15 mouse cellular contexts compared by ENCODE assay signal in genomic region chr16:45830096-45830866, GRCm38 (mm10).
DNase-seq lines count a peak whose midpoint lies in the region; ATAC-seq and TF ChIP-seq lines count a peak whose summit lies in the region.
"Had no signal": no experiment of that assay in that cellular context is flagged by ENCODE, and none has a peak within 500 bp of the region (broad histone marks: within the 10 kb centered on the region; RNA-seq: fewer than 3 reads in every experiment).

No protein-coding gene starts in this region.

- 31% methylated on average over 11 of the region's 11 CpGs for WGBS in intestine, embryonic 14.5 days
- WGBS in intestine, postnatal 0 days, result 49% methylated on average over 11 of the region's 11 CpGs
- 63% methylated on average over 11 of the region's 11 CpGs for WGBS in midbrain, embryonic 12.5 days
- 66% methylated on average over 11 of the region's 11 CpGs for WGBS in midbrain, embryonic 16.5 days
- 36% methylated on average over 11 of the region's 11 CpGs for WGBS in stomach, embryonic 15.5 days

- ATAC-seq in intestine, embryonic 14.5 days (replicated peaks; ENCODE audit: low FRiP score, low TSS enrichment, low read depth), result no peak; the same call in 1 of the 2 replicates
- no peak for ATAC-seq in intestine, postnatal 0 days
- ATAC-seq in midbrain, embryonic 12.5 days (ENCODE audit: low FRiP score, low read depth), result peak; percentile 52; the same call in 1 of the 2 replicates
- ATAC-seq in midbrain, embryonic 16.5 days, result no peak
- ATAC-seq in stomach, embryonic 15.5 days (ENCODE audit: insufficient read depth, low FRiP score, low read depth), result no peak; the same call in 1 of the 2 replicates
- ATAC-seq: forebrain, postnatal 0 days had no signal

- TF ChIP-seq CTCF in intestine, postnatal 0 days (IDR thresholded peaks at IDR 0.05; ENCODE audit: low read depth), result no peak

- H3K27me3 ChIP-seq in intestine, embryonic 14.5 days (replicated peaks; ENCODE audit: control insufficient read depth, insufficient read depth, low read length), result no peaks in the 10 kb centered on the region
- H3K27me3 ChIP-seq in intestine, postnatal 0 days (replicated peaks; ENCODE audit: control insufficient read depth, insufficient read depth, low read length), result no peaks in the 10 kb centered on the region
- no peaks in the 10 kb centered on the region for H3K27me3 ChIP-seq in midbrain, embryonic 12.5 days
- H3K27me3 ChIP-seq in midbrain, embryonic 16.5 days (ENCODE audit: control insufficient read depth, insufficient read depth, low read depth, low read length), result no peaks in the 10 kb centered on the region
- H3K27me3 ChIP-seq in stomach, embryonic 15.5 days (replicated peaks), result no peaks in the 10 kb centered on the region

- no peak overlapping the region for H3K4me3 ChIP-seq in intestine, embryonic 14.5 days (ENCODE audit: low read depth, low read length)
- no peak overlapping the region for H3K4me3 ChIP-seq in intestine, postnatal 0 days (ENCODE audit: low read depth, low read length)
- no peak overlapping the region for H3K4me3 ChIP-seq in midbrain, embryonic 12.5 days
- no peak overlapping the region for H3K4me3 ChIP-seq in midbrain, embryonic 16.5 days (ENCODE audit: low read depth, low read length)
- H3K4me3 ChIP-seq in stomach, embryonic 15.5 days (replicated peaks), result no peak overlapping the region
- H3K4me3 ChIP-seq: megakaryocyte, embryonic 14.5 days had no signal

- no peak for DNase-seq in intestine, embryonic 14.5 days (ENCODE audit: low spot score)
- DNase-seq in forelimb bud, embryonic 11.5 days (ENCODE audit: low read depth, low spot score), result peak; percentile 55
- DNase-seq in spleen, postnatal 4 days (ENCODE audit: low spot score in 2 of 2), result no peak
- DNase-seq in adrenal gland, postnatal 4 days (ENCODE audit: low spot score in 2 of 2), result no peak
- DNase-seq: forebrain, postnatal 0 days; gastrocnemius, postnatal 36 days; heart, postnatal 36 days; kidney, adult 8-10 months; right cerebral cortex, postnatal 4 days had no signal

- peaks cover 41% of the 10 kb centered on the region for H3K4me1 ChIP-seq in intestine, embryonic 14.5 days (replicated peaks; ENCODE audit: control insufficient read depth, insufficient read depth, low read length)
- peaks cover 5% of the 10 kb centered on the region; the same call in 1 of the 2 replicates for H3K4me1 ChIP-seq in intestine, postnatal 0 days (replicated peaks; ENCODE audit: control insufficient read depth, insufficient read depth, low read length)
- H3K4me1 ChIP-seq in midbrain, embryonic 12.5 days, result peaks cover 16% of the 10 kb centered on the region
- H3K4me1 ChIP-seq in midbrain, embryonic 16.5 days (ENCODE audit: control insufficient read depth, insufficient read depth, low read length), result no peaks in the 10 kb centered on the region; the same call in 1 of the 2 replicates
- peaks cover 23% of the 10 kb centered on the region for H3K4me1 ChIP-seq in stomach, embryonic 15.5 days

- no peak overlapping the region for H3K9ac ChIP-seq in intestine, embryonic 14.5 days (ENCODE audit: low read length)
- no peak overlapping the region for H3K9ac ChIP-seq in intestine, postnatal 0 days (ENCODE audit: low read depth, low read length)
- no peak overlapping the region for H3K9ac ChIP-seq in midbrain, embryonic 12.5 days (replicated peaks)
- no peak overlapping the region for H3K9ac ChIP-seq in midbrain, embryonic 16.5 days (ENCODE audit: low read depth, low read length)
- no peak overlapping the region for H3K9ac ChIP-seq in stomach, embryonic 15.5 days
- H3K9ac ChIP-seq: forebrain, postnatal 0 days; liver, embryonic 14.5 days had no signal

- peak overlapping the region; percentile 78 for H3K27ac ChIP-seq in intestine, embryonic 14.5 days (ENCODE audit: low read depth)
- H3K27ac ChIP-seq in intestine, postnatal 0 days (ENCODE audit: low read depth, low read length), result no peak overlapping the region
- H3K27ac ChIP-seq in midbrain, embryonic 12.5 days (replicated peaks), result no peak overlapping the region
- no peak overlapping the region for H3K27ac ChIP-seq in midbrain, embryonic 16.5 days (ENCODE audit: low read length)
- peak overlapping the region; percentile 57 for H3K27ac ChIP-seq in stomach, embryonic 15.5 days
- H3K27ac ChIP-seq: liver, embryonic 14.5 days had no signal

- no peaks in the 10 kb centered on the region for H3K9me3 ChIP-seq in intestine, embryonic 14.5 days (ENCODE audit: control insufficient read depth, low read length)
- H3K9me3 ChIP-seq in intestine, postnatal 0 days (ENCODE audit: control insufficient read depth), result no peaks in the 10 kb centered on the region
- H3K9me3 ChIP-seq in midbrain, embryonic 12.5 days, result no peaks in the 10 kb centered on the region
- H3K9me3 ChIP-seq in midbrain, embryonic 16.5 days (replicated peaks; ENCODE audit: control insufficient read depth, low read length, poor library complexity, severe bottlenecking), result no peaks in the 10 kb centered on the region
- H3K9me3 ChIP-seq in stomach, embryonic 15.5 days, result no peaks in the 10 kb centered on the region

- peak overlapping the region; percentile 22; the same call in 1 of the 2 replicates for H3K4me2 ChIP-seq in intestine, embryonic 14.5 days (ENCODE audit: low read length)
- no peak overlapping the region for H3K4me2 ChIP-seq in intestine, postnatal 0 days (replicated peaks; ENCODE audit: low read depth)
- H3K4me2 ChIP-seq in midbrain, embryonic 12.5 days (replicated peaks), result no peak overlapping the region
- no peak overlapping the region for H3K4me2 ChIP-seq in midbrain, embryonic 16.5 days (ENCODE audit: low read length)
- no peak overlapping the region for H3K4me2 ChIP-seq in stomach, embryonic 15.5 days

- peaks cover 9% of the 10 kb centered on the region for H3K36me3 ChIP-seq in intestine, embryonic 14.5 days (ENCODE audit: control insufficient read depth, insufficient read depth, low read length)
- H3K36me3 ChIP-seq in intestine, postnatal 0 days (ENCODE audit: control insufficient read depth, insufficient read depth), result no peaks in the 10 kb centered on the region
- peaks cover 6% of the 10 kb centered on the region; the same call in 1 of the 2 replicates for H3K36me3 ChIP-seq in midbrain, embryonic 12.5 days
- no peaks in the 10 kb centered on the region for H3K36me3 ChIP-seq in midbrain, embryonic 16.5 days (ENCODE audit: control insufficient read depth, insufficient read depth, low read length)
- H3K36me3 ChIP-seq in stomach, embryonic 15.5 days, result 0 out of 2 replicates have a peak, but pooled peaks cover 3% of the 10 kb centered on the region

Comparison
In these comparisons a context has a peak if more than half of its experiments do, and no peak if none do; other contexts are left out.
1. H3K27ac ChIP-seq: peak in intestine, embryonic 14.5 days (single experiment) and stomach, embryonic 15.5 days (single experiment); none in intestine, postnatal 0 days (single experiment), midbrain, embryonic 12.5 days (single experiment) and midbrain, embryonic 16.5 days (single experiment).